Mouse (Mus musculus) right cerebral cortex, postnatal 10 days (tissue): ENCODE data around the gene Lrig2.

Experiments used
- DNase-seq, 2 experiments: peaks; one replicate each; pipeline ENCODE4 v3.0.0; 2021; ENCODE audit warnings: low spot score in 2 of 2

Lrig2 gene

DNA sequence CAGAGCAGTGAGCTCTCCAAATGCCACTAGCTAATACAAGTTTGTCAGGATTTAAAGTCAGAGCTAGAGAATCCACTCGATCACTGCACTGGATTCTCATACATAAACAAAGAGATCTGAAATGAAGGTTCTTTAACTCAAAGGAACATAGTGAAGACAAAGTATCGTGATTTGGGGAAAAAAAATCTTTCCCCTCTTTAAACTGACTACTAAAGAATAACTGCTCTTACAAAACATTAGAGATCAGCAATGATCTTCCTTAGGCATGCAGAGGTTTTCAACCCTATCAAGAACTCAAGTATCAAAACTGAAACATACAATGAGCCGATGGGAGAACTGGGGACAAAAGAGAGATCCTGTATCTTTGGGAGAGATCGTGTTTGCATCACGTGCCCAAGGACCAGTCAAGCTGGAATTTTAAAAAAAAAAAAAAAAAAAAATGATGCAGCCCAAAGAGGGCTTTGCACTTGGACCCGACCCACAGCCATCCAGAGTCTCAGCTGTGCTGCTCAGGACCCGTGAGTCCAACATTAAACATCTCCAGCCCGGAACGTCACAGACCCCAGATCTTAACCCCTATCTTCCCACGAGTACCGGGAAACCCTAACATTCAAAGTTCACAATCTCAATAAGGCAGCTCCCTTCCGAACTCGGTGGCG is 818 bp downstream of the Lrig2 start:
- no peak for DNase-seq

GRCm38 (mm10) chr3:104501648-104502047 is 10.1 kb downstream of the Lrig2 start:
- no peak for DNase-seq

DNA sequence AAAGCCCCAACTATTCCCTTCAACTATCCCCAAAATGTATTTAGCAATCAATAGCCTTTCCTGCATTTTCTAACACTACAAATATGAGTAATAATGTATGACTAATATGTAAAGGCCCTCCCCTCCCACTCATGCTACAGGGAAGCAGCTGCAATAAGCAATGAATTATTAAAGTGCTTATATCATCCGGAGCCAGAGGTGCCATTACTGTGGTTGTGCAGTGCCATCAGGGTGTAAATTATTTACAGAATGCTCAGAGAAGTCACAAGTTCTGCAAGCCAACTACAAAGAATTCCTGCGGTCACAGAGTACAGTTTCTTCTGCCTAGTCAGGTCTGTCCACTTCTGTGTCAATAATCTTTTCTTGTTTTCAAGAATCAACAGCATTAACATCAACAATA is 10.8 kb downstream of the Lrig2 start:
- DNase-seq, result no peak

GRCm38 (mm10) chr3:104496176-104496575 is 15.5 kb downstream of the Lrig2 start:
- DNase-seq, result no peak

DNA sequence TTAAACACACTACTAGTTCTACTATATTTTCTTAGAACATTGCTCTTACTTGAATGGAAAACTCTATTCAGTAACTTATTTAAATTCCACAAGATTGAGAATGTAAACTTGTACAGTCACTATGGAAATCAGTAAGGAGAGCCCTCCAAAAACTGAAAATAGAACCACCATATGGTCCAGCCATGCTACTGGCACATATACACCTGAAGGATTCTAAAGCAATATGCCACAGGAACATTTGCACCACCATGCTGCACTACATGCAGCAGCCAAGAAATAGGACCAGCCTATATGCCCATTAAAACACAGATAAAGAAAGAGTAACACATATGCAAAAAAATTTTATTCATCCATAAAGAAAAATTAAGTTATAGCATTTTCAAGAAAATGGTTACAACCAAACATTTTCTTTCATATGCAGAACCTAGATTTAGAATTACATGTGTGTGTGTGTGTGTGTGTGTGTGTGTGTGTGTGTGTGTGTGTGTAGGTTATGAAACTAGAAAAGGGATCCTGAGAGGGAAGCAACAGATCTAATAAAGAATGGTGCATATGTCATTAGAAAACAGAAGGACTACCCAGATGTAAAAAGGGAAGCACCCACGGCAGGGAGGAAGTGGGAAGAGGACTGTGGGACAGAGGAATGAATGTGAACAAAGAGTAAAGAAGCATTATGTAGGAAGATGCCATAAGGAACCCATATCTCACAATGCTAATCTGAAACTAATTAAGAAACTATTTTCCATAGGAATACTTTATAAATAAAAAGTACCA is 30.6 kb downstream of the Lrig2 start:
- peak; percentile 37 to 59 for DNase-seq

GRCm38 (mm10) chr3:104478056-104478455 is 33.7 kb downstream of the Lrig2 start:
- DNase-seq, result no peak

DNA sequence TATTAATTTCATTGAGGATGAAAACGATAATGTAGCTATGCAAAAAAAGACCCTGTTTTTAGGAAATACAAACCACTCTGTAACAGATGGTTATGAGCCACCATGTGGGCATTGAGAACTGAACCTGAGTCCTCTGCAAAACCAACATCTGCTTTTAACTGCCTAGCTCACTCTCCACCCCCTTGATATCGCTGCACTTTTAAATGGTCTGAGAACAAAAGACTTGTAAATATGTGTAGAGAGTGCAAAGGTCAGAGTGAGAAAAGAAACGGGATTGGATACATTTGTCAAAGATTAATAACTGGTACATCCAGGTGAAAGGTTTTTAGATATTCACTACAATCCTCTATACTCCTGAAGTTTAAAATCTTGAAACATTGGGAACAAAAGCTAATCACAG is 42.3 kb downstream of the Lrig2 start:
- no peak for DNase-seq

DNA sequence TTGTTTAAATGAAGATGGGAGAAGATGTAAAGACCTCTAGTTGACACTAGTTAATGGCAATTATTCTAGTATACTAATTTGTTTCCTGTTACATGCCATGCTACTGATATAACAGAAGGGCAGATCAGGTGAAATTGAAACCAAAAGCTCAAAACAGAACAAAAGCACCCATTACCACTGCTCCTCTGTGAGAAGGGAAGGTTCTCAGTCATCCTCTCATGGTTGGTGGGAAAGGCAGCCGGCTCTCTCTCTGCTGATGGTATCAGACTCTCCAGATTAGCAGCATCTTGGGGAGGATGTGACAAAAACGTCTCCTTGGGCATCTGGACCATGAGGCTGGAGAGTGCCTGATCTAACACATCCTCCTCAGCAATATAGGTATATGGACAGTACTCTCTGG is 50.5 kb downstream of the Lrig2 start:
- no peak for DNase-seq

GRCm38 (mm10) chr3:104458588-104458987 is 53.1 kb downstream of the Lrig2 start:
- no peak for DNase-seq

GRCm38 (mm10) chr3:104455506-104456275 is 56.0 kb downstream of the Lrig2 start:
- DNase-seq, result no peak

DNA sequence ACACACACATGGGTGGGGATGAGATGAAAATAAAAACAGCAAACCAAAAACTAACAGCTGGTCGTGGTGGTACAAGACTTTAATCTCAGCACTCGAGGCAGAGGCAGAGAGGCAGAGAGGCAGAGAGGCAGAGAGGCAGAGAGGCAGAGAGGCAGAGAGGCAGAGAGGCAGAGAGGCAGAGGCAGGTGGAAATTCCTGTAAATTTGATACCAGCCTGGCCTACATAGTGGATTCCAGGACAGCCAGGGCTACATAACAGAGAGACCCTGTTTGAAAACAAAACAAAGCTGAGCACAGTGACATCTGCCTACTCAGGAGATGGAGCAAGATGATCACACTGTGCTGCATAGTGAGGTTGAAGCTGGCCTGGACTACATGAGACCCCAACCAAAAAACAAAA is 64.5 kb downstream of the Lrig2 start:
- DNase-seq, result no peak

DNA sequence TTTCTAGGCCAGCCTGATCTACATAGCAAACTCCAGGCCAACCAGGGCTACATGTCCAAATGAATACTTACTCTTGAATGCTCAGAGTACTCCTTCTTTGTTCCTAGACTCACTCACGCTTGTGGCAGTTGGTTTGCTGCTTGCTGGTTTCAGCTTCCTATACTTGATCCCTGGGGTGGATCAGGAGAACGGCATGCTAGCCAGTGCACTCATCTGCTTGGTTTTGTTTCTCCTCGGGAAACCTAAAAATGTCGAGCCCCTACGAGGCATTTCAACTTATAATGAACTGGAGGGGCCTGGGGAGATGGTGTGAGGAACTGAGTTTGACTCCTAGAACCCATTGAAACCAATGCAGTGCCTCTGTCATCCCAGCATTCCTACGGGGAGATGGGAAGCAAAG is 65.0 kb downstream of the Lrig2 start:
- no peak for DNase-seq

- DNase-seq, result no peak
These were observed 66.1 kb downstream of the Lrig2 start for GRCm38 (mm10) chr3:104445576-104445975.

DNA sequence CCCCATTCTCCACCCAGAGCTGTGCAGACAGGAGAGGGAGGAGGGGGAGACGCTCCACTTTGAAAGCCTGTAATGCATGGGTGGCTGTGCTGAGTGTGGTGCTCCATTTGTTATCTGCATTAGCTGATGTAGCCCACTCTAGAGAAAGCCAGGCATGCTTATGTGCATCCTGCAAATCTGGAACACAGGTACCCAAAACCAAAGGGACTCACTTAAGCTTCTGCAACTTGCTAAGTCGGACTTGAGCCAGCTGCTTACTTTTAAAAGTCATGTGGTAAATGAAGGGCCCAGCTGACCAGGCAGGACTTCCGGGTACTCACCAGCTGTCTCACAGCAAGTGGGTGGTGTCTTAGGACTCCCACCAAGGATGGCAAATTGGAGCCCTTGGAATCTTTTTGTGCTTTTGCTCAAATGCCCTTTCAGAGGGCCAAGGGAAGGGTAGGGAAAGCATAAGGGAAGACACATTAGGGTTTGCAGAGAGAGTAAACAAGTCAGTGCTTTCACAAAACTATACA is 66.7 kb downstream of the Lrig2 start:
- DNase-seq, result no peak

GRCm38 (mm10) chr3:104444082-104444481 is 67.6 kb downstream of the Lrig2 start:
- DNase-seq, result no peak

DNA sequence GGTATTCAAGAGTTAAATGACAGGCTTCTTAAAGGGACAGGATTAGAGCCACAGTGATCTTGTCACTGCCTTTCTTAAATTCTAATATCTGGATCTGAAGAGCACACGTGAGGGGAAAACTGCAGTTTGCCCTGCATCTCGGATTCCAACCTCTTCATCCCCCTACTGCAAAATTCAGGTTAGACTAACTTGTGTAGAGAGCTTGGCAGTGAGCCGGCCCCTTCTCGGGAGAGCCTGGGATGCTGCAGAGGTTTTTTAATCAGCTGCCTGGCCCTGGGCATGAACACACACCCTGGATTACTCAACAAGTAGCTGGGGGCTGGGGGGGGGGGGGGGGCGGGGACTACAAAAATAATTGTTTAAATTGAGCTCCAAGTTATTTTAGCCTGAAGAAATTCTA is 69.4 kb downstream of the Lrig2 start:
- peak; percentile 49 to 50 for DNase-seq

GRCm38 (mm10) chr3:104441870-104442283 is 69.8 kb downstream of the Lrig2 start:
- peak; percentile 94 to 97 for DNase-seq

GRCm38 (mm10) chr3:104441435-104441834 is 70.3 kb downstream of the Lrig2 start:
- DNase-seq, result no peak

DNA sequence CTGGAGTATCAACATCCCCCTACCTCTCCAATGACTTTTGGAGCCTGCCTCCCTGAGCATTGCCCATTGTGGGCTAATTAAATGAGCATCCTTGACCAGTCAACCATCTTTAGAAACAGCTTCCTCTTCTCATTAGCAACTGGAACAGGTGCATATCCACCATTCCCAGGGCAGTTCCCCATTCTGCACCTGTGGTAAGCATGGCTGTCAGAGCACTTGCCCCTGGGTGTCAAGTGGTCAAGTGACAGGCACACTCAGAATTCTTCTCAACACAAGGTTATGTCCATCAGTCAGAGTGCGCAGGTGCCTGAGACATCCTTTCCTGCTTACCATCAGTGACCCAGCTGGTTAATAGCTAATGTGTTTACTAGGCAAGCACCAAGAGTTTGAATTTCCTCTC is 72.9 kb downstream of the Lrig2 start:
- DNase-seq, result no peak

- DNase-seq, result no peak
These were observed 74.1 kb downstream of the Lrig2 start for GRCm38 (mm10) chr3:104437576-104437975.

GRCm38 (mm10) chr3:104435947-104436346 is 75.8 kb downstream of the Lrig2 start:
- no peak for DNase-seq

DNA sequence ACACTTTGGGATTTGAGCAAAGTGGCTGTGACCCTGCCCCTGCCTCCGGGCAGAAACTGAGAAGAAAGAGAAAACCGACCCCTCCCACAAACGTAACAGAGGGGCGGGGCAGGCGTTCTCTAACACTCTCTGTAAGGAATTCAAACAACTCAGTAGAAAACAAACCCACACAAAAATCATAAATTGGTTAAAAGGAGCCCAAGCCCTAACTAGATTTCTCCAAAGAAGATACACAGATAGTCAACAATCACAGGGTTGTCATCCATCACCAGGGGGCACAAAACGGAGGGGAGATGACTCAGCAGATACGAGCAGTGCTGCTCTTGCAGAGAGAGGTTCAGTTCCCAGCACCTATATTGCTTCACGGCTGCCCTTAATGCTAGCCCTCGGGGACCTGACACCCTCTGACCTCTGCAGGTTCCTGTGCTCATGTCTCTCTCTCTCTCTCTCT is 77.4 kb downstream of the Lrig2 start:
- DNase-seq, result no peak
